Mouse (Mus musculus): ENCODE data around the gene Rimbp2. TPM values are rescaled to one million over a fixed set of nuclear protein-coding genes. Genes with fewer than 3 reads are reported as not detected.

Rimbp2 gene
- not detected in 2 replicates for polyA plus RNA-seq (2012; rRNA removed)

GRCm38 (mm10) chr5:128953278-128954070, at the start of gene Rimbp2:
Rimbp2 (minus strand) TSS chr5:128953486.
- Histone ChIP-seq H3K36me3 (ENCODE audit: control insufficient read depth, insufficient read depth, low read length) (no peaks in the 10 kb centered on the region), H3K4me1 (ENCODE audit: control insufficient read depth, insufficient read depth, insufficient read length) (no peaks in the 10 kb centered on the region), H3K27me3 (ENCODE audit: control insufficient read depth, insufficient read depth, low read length) (no peaks in the 10 kb centered on the region), H3K4me3 (ENCODE audit: extremely low read depth, insufficient read depth, insufficient read length) (no peak within 1 kb of the TSS), H3K27ac (ENCODE audit: insufficient read depth, low read length) (no peak within 1 kb of the TSS)
- no peak for TF ChIP-seq CTCF (IDR thresholded peaks at IDR 0.05; ENCODE audit: extremely low read depth, insufficient read depth, insufficient read length, insufficient replicate concordance)
- TF ChIP-seq POLR2A (IDR thresholded peaks at IDR 0.05; ENCODE audit: low read depth, low read length), result no peak
- DNase-seq (ENCODE audit: low read depth in 1 of 2, low spot score in 2 of 2), result no peak
- 15% methylated on average over 17 of the region's 17 CpGs for WGBS

GRCm38 (mm10) chr5:129002571-129003011, 49.3 kb upstream of the Rimbp2 start:
- Histone ChIP-seq H3K27me3 (ENCODE audit: control insufficient read depth, insufficient read depth, low read length) (no peaks in the 10 kb centered on the region), H3K4me3 (ENCODE audit: extremely low read depth, insufficient read depth, insufficient read length) (no peak overlapping the region), H3K36me3 (ENCODE audit: control insufficient read depth, insufficient read depth, low read length) (no peaks in the 10 kb centered on the region), H3K4me1 (ENCODE audit: control insufficient read depth, insufficient read depth, insufficient read length) (peaks cover 5% of the 10 kb centered on the region; the same call in 1 of the 2 replicates), H3K27ac (ENCODE audit: insufficient read depth, low read length) (peak overlapping the region; percentile 43; the same call in 1 of the 2 replicates)
- no peak for TF ChIP-seq CTCF (IDR thresholded peaks at IDR 0.05; ENCODE audit: extremely low read depth, insufficient read depth, insufficient read length, insufficient replicate concordance)
- no peak for TF ChIP-seq POLR2A (IDR thresholded peaks at IDR 0.05; ENCODE audit: low read depth, low read length)
- 21% methylated on average over 14 of the region's 14 CpGs for WGBS
- DNase-seq (ENCODE audit: low read depth in 1 of 2, low spot score in 2 of 2), result no peak

DNA sequence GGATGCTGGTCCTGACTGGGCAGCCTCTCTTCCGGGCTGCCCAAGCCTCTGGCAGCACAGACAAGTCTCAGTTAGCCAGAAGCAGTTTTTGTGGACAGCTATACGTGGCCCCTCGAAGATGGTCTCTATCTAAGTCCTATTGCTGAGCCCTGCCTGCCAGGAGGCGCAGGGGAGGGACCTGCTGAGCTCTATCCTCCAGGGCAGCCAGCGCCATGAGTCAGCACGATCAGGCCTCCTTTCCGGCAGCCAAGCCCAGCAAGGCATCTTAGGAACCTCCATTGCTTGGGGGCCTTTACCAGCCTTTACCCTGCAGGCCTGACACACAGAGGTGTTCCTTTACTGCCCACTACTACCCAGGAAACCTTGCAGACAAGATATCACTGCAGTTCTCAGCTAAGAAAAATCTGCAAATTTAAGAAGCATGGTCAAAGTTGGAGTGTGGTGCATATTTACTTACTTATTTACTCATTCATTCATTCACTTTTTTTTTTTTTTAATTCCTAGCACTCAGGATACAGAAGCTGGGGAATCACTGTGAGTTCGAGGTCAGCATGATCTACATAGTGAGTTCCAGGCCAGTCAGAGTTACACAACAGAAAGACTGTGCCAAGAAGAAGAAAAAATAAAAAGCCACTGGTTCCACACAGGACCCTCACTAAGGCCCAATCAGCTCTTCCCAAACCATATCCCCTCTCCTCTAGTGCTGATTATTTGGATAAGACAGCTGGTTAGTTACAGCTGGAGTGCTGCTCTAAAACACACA, 47.6 kb upstream of the Rimbp2 start:
- no peak for DNase-seq (ENCODE audit: low read depth in 1 of 2, low spot score in 2 of 2)
- Histone ChIP-seq H3K36me3 (ENCODE audit: control insufficient read depth, insufficient read depth, low read length) (no peaks in the 10 kb centered on the region), H3K4me1 (ENCODE audit: control insufficient read depth, insufficient read depth, insufficient read length) (peaks cover under 1% of the 10 kb centered on the region; the same call in 1 of the 2 replicates), H3K27ac (ENCODE audit: insufficient read depth, low read length) (no peak overlapping the region), H3K27me3 (ENCODE audit: control insufficient read depth, insufficient read depth, low read length) (no peaks in the 10 kb centered on the region), H3K4me3 (ENCODE audit: extremely low read depth, insufficient read depth, insufficient read length) (no peak overlapping the region)
- WGBS, result 52% methylated on average over 8 of the region's 8 CpGs
- TF ChIP-seq POLR2A (IDR thresholded peaks at IDR 0.05; ENCODE audit: low read depth, low read length) (no peak), CTCF (IDR thresholded peaks at IDR 0.05; ENCODE audit: extremely low read depth, insufficient read depth, insufficient read length, insufficient replicate concordance) (no peak)

- WGBS, result 95% methylated on average over 19 of the region's 19 CpGs
- H3K27ac ChIP-seq (ENCODE audit: insufficient read depth, low read length), result no peak overlapping the region
- DNase-seq (ENCODE audit: low read depth in 1 of 2, low spot score in 2 of 2), result no peak
- H3K4me1 ChIP-seq (ENCODE audit: control insufficient read depth, insufficient read depth, insufficient read length), result peaks cover 7% of the 10 kb centered on the region; the same call in 1 of the 2 replicates
- H3K36me3 ChIP-seq (ENCODE audit: control insufficient read depth, insufficient read depth, low read length), result 0 out of 2 replicates have a peak, but pooled peaks cover 5% of the 10 kb centered on the region
- no peak overlapping the region for H3K4me3 ChIP-seq (ENCODE audit: extremely low read depth, insufficient read depth, insufficient read length)
- no peaks in the 10 kb centered on the region for H3K27me3 ChIP-seq (ENCODE audit: control insufficient read depth, insufficient read depth, low read length)
- TF ChIP-seq POLR2A (IDR thresholded peaks at IDR 0.05; ENCODE audit: low read depth, low read length) (no peak), CTCF (IDR thresholded peaks at IDR 0.05; ENCODE audit: extremely low read depth, insufficient read depth, insufficient read length, insufficient replicate concordance) (no peak)
Observed at GRCm38 (mm10) chr5:128987141-128987954, 34.1 kb upstream of the Rimbp2 start.

- TF ChIP-seq POLR2A (IDR thresholded peaks at IDR 0.05; ENCODE audit: low read depth, low read length), result no peak
- no peak for TF ChIP-seq CTCF (IDR thresholded peaks at IDR 0.05; ENCODE audit: extremely low read depth, insufficient read depth, insufficient read length, insufficient replicate concordance)
- Histone ChIP-seq H3K27me3 (ENCODE audit: control insufficient read depth, insufficient read depth, low read length) (no peaks in the 10 kb centered on the region), H3K27ac (ENCODE audit: insufficient read depth, low read length) (no peak overlapping the region), H3K36me3 (ENCODE audit: control insufficient read depth, insufficient read depth, low read length) (0 out of 2 replicates have a peak, but pooled peaks cover 4% of the 10 kb centered on the region), H3K4me1 (ENCODE audit: control insufficient read depth, insufficient read depth, insufficient read length) (peaks cover 7% of the 10 kb centered on the region; the same call in 1 of the 2 replicates), H3K4me3 (ENCODE audit: extremely low read depth, insufficient read depth, insufficient read length) (no peak overlapping the region)
- no peak for DNase-seq (ENCODE audit: low read depth in 1 of 2, low spot score in 2 of 2)
- WGBS, result 95% methylated on average over 13 of the region's 13 CpGs
Observed at GRCm38 (mm10) chr5:128985946-128986345, 32.7 kb upstream of the Rimbp2 start.

- Histone ChIP-seq H3K4me3 (ENCODE audit: extremely low read depth, insufficient read depth, insufficient read length) (no peak overlapping the region), H3K36me3 (ENCODE audit: control insufficient read depth, insufficient read depth, low read length) (no peaks in the 10 kb centered on the region), H3K4me1 (ENCODE audit: control insufficient read depth, insufficient read depth, insufficient read length) (peaks cover 7% of the 10 kb centered on the region; the same call in 1 of the 2 replicates), H3K27ac (ENCODE audit: insufficient read depth, low read length) (no peak overlapping the region), H3K27me3 (ENCODE audit: control insufficient read depth, insufficient read depth, low read length) (no peaks in the 10 kb centered on the region)
- TF ChIP-seq POLR2A (IDR thresholded peaks at IDR 0.05; ENCODE audit: low read depth, low read length) (no peak), CTCF (IDR thresholded peaks at IDR 0.05; ENCODE audit: extremely low read depth, insufficient read depth, insufficient read length, insufficient replicate concordance) (no peak)
- DNase-seq (ENCODE audit: low read depth in 1 of 2, low spot score in 2 of 2), result no peak
- 92% methylated on average over 6 of the region's 6 CpGs for WGBS
Observed at GRCm38 (mm10) chr5:128984536-128984935, 31.2 kb upstream of the Rimbp2 start.

Measured in spleen, adult 2 months (tissue).